Mouse (Mus musculus) lung, adult 2 months (tissue): ENCODE measurements around the gene Crybg2.

Experiments
- CTCF ChIP-seq: fragments of 200-500 bp; IDR thresholded peaks from 2 replicates; pipeline ENCODE4 v1.5.1; 2011; ENCODE audit warnings: mild to moderate bottlenecking, low read length, control low read depth; ENCODE audit not compliant: insufficient read depth
- POLR2A ChIP-seq: fragments of 200-500 bp; IDR thresholded peaks from 2 replicates; pipeline ENCODE4 v1.6.1; 2011; ENCODE audit warnings: low read depth, mild to moderate bottlenecking, control low read depth, low read length, borderline replicate concordance; ENCODE audit errors: extremely low read depth

DNA sequence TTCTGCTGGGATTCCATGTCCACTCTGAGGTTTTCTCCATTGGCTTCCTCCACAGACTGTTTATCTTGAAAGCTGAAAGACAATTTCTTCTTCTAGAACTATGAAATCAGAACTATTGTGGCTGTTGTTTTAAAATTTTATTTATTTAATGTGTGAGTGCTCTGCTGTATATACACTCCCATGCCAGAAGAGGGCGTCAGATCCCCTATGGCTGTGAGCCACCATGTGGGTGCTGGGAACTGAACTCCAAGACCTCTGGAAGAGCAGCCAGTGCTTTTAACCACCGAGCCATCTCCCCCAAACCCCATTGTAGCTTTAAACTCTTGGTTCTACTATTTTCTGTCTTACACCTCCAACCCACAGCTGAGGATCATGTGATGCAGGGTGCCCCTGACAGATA is 78.2 kb downstream of the Crybg2 start:
- no peak for TF ChIP-seq POLR2A
- TF ChIP-seq CTCF, result no peak
